20 mouse cellular contexts compared by ENCODE assay signal in the genomic region with DNA sequence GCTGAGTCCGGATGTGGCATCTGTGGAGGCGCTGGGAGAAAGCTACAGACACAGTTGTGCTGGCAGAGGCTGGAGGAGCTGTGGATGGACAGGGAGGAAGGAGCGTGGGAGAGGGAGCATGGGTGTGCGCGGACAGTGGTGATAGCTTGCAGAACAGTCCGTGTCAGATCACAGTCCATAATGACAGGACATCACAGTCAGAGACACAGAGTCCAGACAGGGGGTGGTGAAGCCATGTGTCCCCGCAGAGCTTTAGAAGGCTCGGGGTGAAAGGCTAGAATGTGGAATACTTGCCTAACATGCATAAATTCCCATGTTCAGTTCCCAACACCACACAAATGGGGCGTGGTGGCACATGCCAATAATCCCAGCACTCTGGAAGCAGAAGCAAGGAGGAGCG. TPM values are rescaled to one million over a fixed set of nuclear protein-coding genes. Genes with fewer than 3 reads are reported as not detected.
"Had no signal": no experiment of that assay in that cellular context is flagged by ENCODE, and none has a peak within 500 bp of the region (broad histone marks: within the 10 kb centered on the region; RNA-seq: fewer than 3 reads in every experiment).

No protein-coding gene starts in this region.

- H3K27me3 ChIP-seq: liver, embryonic 15.5 days; midbrain, embryonic 15.5 days; neural tube, embryonic 12.5 days had no signal

- H3K4me3 ChIP-seq: layer of hippocampus, adult 2 months; limb, embryonic 10.5 days; liver, embryonic 15.5 days; midbrain, embryonic 15.5 days; neural tube, embryonic 12.5 days had no signal

- H3K4me1 ChIP-seq: liver, embryonic 15.5 days; midbrain, embryonic 15.5 days; neural tube, embryonic 12.5 days had no signal

- DNase-seq: kidney, adult 8-10 months; kidney, postnatal 4 days; thymus, adult 18-20 months; thymus, postnatal 36 days had no signal

- H3K9ac ChIP-seq: liver, embryonic 15.5 days; midbrain, embryonic 15.5 days; neural tube, embryonic 12.5 days had no signal

- H3K36me3 ChIP-seq: limb, embryonic 10.5 days; liver, embryonic 15.5 days; midbrain, embryonic 15.5 days; neural tube, embryonic 12.5 days had no signal

- H3K9me3 ChIP-seq: limb, embryonic 10.5 days; liver, embryonic 15.5 days; midbrain, embryonic 15.5 days had no signal

- ATAC-seq: intestine, postnatal 0 days; midbrain, embryonic 15.5 days had no signal

- H3K27ac ChIP-seq: kidney, postnatal 0 days; layer of hippocampus, adult 2 months; limb, embryonic 10.5 days; liver, embryonic 15.5 days; midbrain, embryonic 15.5 days; neural tube, embryonic 12.5 days; stomach, postnatal 0 days had no signal

- H3K4me2 ChIP-seq: liver, embryonic 11.5 days; liver, embryonic 15.5 days; midbrain, embryonic 11.5 days; midbrain, embryonic 15.5 days; neural tube, embryonic 12.5 days had no signal

RNA-seq across cellular contexts. Expression of a gene that starts 29.7 kb away (rescaled TPM):
- total RNA-seq: layer of hippocampus, adult 2 months; layer of hippocampus, postnatal 10 days; left cerebral cortex, adult 18-20 months; left cerebral cortex, postnatal 10 days; monocyte, adult 5-6 weeks; neutrophil, adult 5-6 weeks had no signal
- polyA plus RNA-seq: intestine, postnatal 0 days; kidney, postnatal 0 days; limb, embryonic 10.5 days; limb, embryonic 14.5 days; liver, embryonic 11.5 days; liver, embryonic 15.5 days; midbrain, embryonic 11.5 days; midbrain, embryonic 15.5 days; neural tube, embryonic 12.5 days; stomach, postnatal 0 days had no signal

RNA-seq across cellular contexts. Expression of a gene that starts 38.5 kb away (rescaled TPM):
- total RNA-seq: layer of hippocampus, adult 2 months; layer of hippocampus, postnatal 10 days; left cerebral cortex, adult 18-20 months; left cerebral cortex, postnatal 10 days; monocyte, adult 5-6 weeks; neutrophil, adult 5-6 weeks had no signal
- polyA plus RNA-seq: intestine, postnatal 0 days; midbrain, embryonic 15.5 days had no signal

RNA-seq across cellular contexts. Expression of a gene that starts 55.4 kb away (rescaled TPM):
- total RNA-seq: monocyte, adult 5-6 weeks had no signal
